Mouse (Mus musculus): ENCODE data around the gene Ankrd13d. TPM values are rescaled to one million over a fixed set of nuclear protein-coding genes. Genes with fewer than 3 reads are reported as not detected.

Ankrd13d gene
- total RNA-seq (2023): 17.4 TPM

GRCm38 (mm10) chr19:4282898-4283553 is at the start of gene Ankrd13d:
TSS of gene Ankrd13d (minus strand) at chr19:4283137.

DNA sequence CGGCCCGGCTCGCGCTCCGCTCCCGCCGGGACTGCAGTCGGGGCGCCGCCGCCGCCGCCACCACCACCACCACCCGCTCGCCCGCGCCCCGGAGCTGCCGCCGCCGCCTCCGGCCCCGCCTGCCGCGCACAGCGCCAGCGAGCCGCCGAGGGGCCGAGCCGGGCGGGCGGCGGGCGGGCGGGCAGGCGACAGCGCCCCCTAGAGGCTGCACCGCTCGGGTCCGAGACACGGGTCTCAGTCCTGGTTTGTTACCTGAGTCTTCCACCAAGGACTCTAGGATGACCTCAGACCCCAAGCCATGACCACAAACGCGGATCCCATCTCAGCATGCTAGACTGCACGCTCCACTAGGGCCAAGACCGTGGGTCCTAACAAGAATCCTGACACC is 23.2 kb upstream of the Ankrd13d start, which contains the start of gene Grk2:
Gene Grk2, minus strand, starts transcription at position 33 of the 388 bp plus-strand sequence.

GRCm38 (mm10) chr19:4268566-4269361 is 14.2 kb downstream of the Ankrd13d start, which contains the start of gene Ssh3:
TSS of gene Ssh3 (minus strand) at chr19:4269180.

GRCm38 (mm10) chr19:4231253-4232185 is 51.4 kb downstream of the Ankrd13d start, which contains the start of gene Pold4:
TSS of gene Pold4 (plus strand) at chr19:4231899.

Other genes starting within 250 kb of the Ankrd13d start
- gene Gstp1, start 245.2 kb downstream of the Ankrd13d start, total RNA-seq (2023): 191 TPM
- 32.5 TPM for gene Gstp2, start 237.1 kb downstream of the Ankrd13d start, total RNA-seq (2023)
- 26.6 TPM for gene Gstp3, start 223.6 kb downstream of the Ankrd13d start, total RNA-seq (2023)
- gene Cabp2, start 201.6 kb downstream of the Ankrd13d start, total RNA-seq (2023): not detected
- 161 TPM for gene Cdk2ap2, start 186.0 kb downstream of the Ankrd13d start, total RNA-seq (2023)
- 317 TPM for gene Pitpnm1, start 183.1 kb downstream of the Ankrd13d start, total RNA-seq (2023)
- gene Aip, start 157.3 kb downstream of the Ankrd13d start, total RNA-seq (2023): 134 TPM
- gene Gpr152, start 143.3 kb downstream of the Ankrd13d start, total RNA-seq (2023): 0.58 TPM
- gene Cabp4, start 139.1 kb downstream of the Ankrd13d start, total RNA-seq (2023): 0.37 TPM
- gene Coro1b, start 134.5 kb downstream of the Ankrd13d start, total RNA-seq (2023): 125 TPM
- gene Ptprcap, start 129.5 kb downstream of the Ankrd13d start, total RNA-seq (2023): 302 TPM
- 35.9 TPM for gene Rps6kb2, start 119.8 kb downstream of the Ankrd13d start, total RNA-seq (2023)
- gene Carns1, start 107.7 kb downstream of the Ankrd13d start, total RNA-seq (2023): 63.4 TPM
- gene Tbc1d10c, start 91.9 kb downstream of the Ankrd13d start, total RNA-seq (2023): 309 TPM
- 343 TPM for gene Ppp1ca, start 91.1 kb downstream of the Ankrd13d start, total RNA-seq (2023)
- 44.6 TPM for gene Rad9a, start 81.5 kb downstream of the Ankrd13d start, total RNA-seq (2023)
- 197 TPM for gene Clcf1, start 68.9 kb downstream of the Ankrd13d start, total RNA-seq (2023)
- gene AC109138.7, start 68.8 kb downstream of the Ankrd13d start, total RNA-seq (2023): not detected
- gene Pold4, start 51.2 kb downstream of the Ankrd13d start, total RNA-seq (2023): 55.7 TPM
- 13.6 TPM for gene Ssh3, start 14.0 kb downstream of the Ankrd13d start, total RNA-seq (2023)
- 359 TPM for gene Grk2, start 23.1 kb upstream of the Ankrd13d start, total RNA-seq (2023)
- 152 TPM for gene Kdm2a, start 115.1 kb upstream of the Ankrd13d start, total RNA-seq (2023)
- gene Rhod, start 156.3 kb upstream of the Ankrd13d start, total RNA-seq (2023): 1.2 TPM
- not detected for gene Syt12, start 194.3 kb upstream of the Ankrd13d start, total RNA-seq (2023)
- not detected for gene 2010003K11Rik, start 215.4 kb upstream of the Ankrd13d start, total RNA-seq (2023)
- gene Pcx, start 227.3 kb upstream of the Ankrd13d start, total RNA-seq (2023): 2.2 TPM